Mouse (Mus musculus) heart, embryonic 16.5 days (tissue): Measurements from ENCODE around the gene Wdr27. TPM values are rescaled to one million over a fixed set of nuclear protein-coding genes. Genes with fewer than 3 reads are reported as not detected.
"Not testable (repeated sequence)": the region's sequence is repeated elsewhere in the genome, so short reads cannot be mapped to it uniquely, and the experiment has no call there.

Experiments
- ATAC-seq: fragments of 200-750 bp; cut with Nextera tagmentation; replicated peaks from 2 replicates; pipeline ENCODE4 v1.8.0; 2017; ENCODE audit warnings: moderate number of reproducible peaks; ENCODE audit not compliant: insufficient read depth, low FRiP score; ENCODE audit errors: extremely low read depth
- H3K27ac ChIP-seq: fragments of 300-500 bp; sonication (generic); 2 replicates; pipeline ENCODE4 v1.5.1; 2014; ENCODE audit warnings: mild to moderate bottlenecking, low read length, control low read depth, moderate library complexity
- H3K27me3 ChIP-seq: fragments of 300-500 bp; sonication (generic); 2 replicates; pipeline ENCODE4 v1.6.1; 2014; ENCODE audit warnings: low read length, mixed read lengths; ENCODE audit not compliant: control insufficient read depth, insufficient read depth
- H3K36me3 ChIP-seq: fragments of 300-500 bp; sonication (generic); 2 replicates; pipeline ENCODE4 v1.6.1; 2014; ENCODE audit not compliant: control insufficient read depth, insufficient read depth
- H3K4me1 ChIP-seq: fragments of 300-500 bp; sonication (generic); 2 replicates; pipeline ENCODE4 v1.6.1; 2014; ENCODE audit warnings: low read length, mixed read lengths; ENCODE audit not compliant: control insufficient read depth, insufficient read depth
- H3K4me2 ChIP-seq: fragments of 300-500 bp; sonication (generic); 2 replicates; pipeline ENCODE4 v1.6.1; 2014; ENCODE audit warnings: low read depth, mild to moderate bottlenecking, control low read depth, low read length
- H3K4me3 ChIP-seq: fragments of 300-500 bp; sonication (generic); 2 replicates; pipeline ENCODE4 v1.5.1; 2014; ENCODE audit warnings: mild to moderate bottlenecking, control low read depth, low read length
- H3K9ac ChIP-seq: fragments of 300-500 bp; sonication (generic); 2 replicates; pipeline ENCODE4 v1.6.1; 2014; ENCODE audit warnings: low read length, control low read depth
- H3K9me3 ChIP-seq: fragments of 300-500 bp; sonication (generic); replicated peaks from 2 replicates; pipeline ENCODE4 v1.6.1; 2016; ENCODE audit warnings: low read length; ENCODE audit not compliant: control insufficient read depth
- WGBS: fragments of 180-500 bp; shearing (Covaris S2); extraction: QIAGEN DNeasy Blood & Tissue Kit; methylation state at CpG from one replicate; pipeline ENCODE4 v1.1.7; 2014; 5-methylcytosine and 5-hydroxymethylcytosine counted together
- polyA plus RNA-seq: library from polyadenylated mRNA; unstranded; fragments of >200 nt; fragmentation: Nextera tagmentation; extraction: Ambion mirVana; gene quantifications from 2 replicates; pipeline ENCODE4 v1.2.1, GENCODE M21; 2015

The Wdr27 gene
- polyA plus RNA-seq, 1 experiment from 2014 or later = 3.5 TPM

- not testable (repeated sequence) for H3K9ac ChIP-seq, H3K4me1 ChIP-seq, ATAC-seq, H3K4me2 ChIP-seq, H3K9me3 ChIP-seq, H3K4me3 ChIP-seq, H3K36me3 ChIP-seq, H3K27ac ChIP-seq, H3K27me3 ChIP-seq
Observed at GRCm38 (mm10) chr17:14895058-14895457, 47.9 kb downstream of the Wdr27 start.

- Histone ChIP-seq H3K4me3 (no peak overlapping the region), H3K9ac (no peak overlapping the region), H3K36me3 (no peaks in the 10 kb centered on the region), H3K9me3 (no peaks in the 10 kb centered on the region), H3K27ac (no peak overlapping the region), H3K27me3 (no peaks in the 10 kb centered on the region), H3K4me1 (no peaks in the 10 kb centered on the region), H3K4me2 (no peak overlapping the region)
- no peak for ATAC-seq
- 53% methylated on average over 2 of the region's 2 CpGs for WGBS
Observed at GRCm38 (mm10) chr17:14886933-14887332, 56.0 kb downstream of the Wdr27 start.

DNA sequence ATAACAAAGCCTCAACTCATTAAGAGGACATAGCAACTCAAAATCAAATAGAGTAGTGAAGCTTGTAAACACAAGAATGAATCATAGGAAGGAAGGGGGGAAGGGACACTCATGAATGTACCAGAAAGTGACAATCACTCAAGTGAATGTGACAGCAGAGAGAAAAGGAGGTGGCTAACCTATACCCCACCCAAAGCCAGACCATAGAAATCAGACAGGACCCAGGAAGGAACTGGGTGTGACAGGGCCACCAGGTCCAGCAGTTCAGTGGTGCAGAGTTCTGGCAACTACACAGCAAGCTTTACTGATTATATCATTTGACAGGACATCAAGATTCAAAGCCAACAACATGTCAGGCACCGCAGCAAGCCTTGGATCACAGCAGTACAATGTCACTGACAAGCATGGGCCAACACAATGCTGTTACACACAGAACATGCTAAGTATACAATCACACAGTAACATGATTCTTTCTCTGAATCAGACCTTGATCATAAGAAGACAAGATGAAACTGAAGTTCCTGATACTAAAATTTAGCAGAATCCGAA lies 68.2 kb downstream of the Wdr27 start:
- Histone ChIP-seq H3K36me3 (no peaks in the 10 kb centered on the region), H3K27ac (no peak overlapping the region), H3K27me3 (no peaks in the 10 kb centered on the region), H3K4me2 (no peak overlapping the region), H3K9me3 (no peaks in the 10 kb centered on the region), H3K9ac (no peak overlapping the region), H3K4me3 (no peak overlapping the region), H3K4me1 (no peaks in the 10 kb centered on the region)
- ATAC-seq = no peak
- 52% methylated on average over 2 of the region's 2 CpGs for WGBS

GRCm38 (mm10) chr17:14860220-14860619 lies 82.7 kb downstream of the Wdr27 start:
- Histone ChIP-seq H3K27ac (no peak overlapping the region), H3K36me3 (no peaks in the 10 kb centered on the region), H3K4me1 (no peaks in the 10 kb centered on the region), H3K4me2 (no peak overlapping the region), H3K9ac (no peak overlapping the region), H3K4me3 (no peak overlapping the region), H3K27me3 (no peaks in the 10 kb centered on the region), H3K9me3 (no peaks in the 10 kb centered on the region)
- ATAC-seq = no peak
- 48% methylated on average over 1 of the region's 1 CpGs for WGBS

DNA sequence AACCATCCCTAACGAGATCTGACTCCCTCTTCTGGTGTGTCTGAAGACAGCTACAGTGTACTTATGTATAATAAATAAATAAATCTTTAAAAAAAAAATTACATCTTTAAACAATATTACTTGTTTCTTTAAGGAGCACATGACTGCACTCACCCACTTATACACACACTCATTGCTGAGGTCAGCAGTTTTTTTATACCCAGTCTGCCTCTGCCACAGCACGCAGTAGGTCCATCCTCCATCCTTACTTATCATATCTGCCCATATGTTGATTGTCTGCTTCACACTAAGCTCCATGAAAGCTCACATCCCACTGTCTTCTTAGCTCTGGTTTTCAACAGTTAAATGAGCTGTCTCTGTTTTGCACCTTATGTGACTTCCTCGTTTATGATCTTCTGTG lies 95.2 kb downstream of the Wdr27 start:
- Histone ChIP-seq H3K4me2 (no peak overlapping the region), H3K9ac (no peak overlapping the region), H3K4me1 (no peaks in the 10 kb centered on the region), H3K4me3 (no peak overlapping the region), H3K27me3 (no peaks in the 10 kb centered on the region), H3K9me3 (no peaks in the 10 kb centered on the region), H3K27ac (no peak overlapping the region), H3K36me3 (no peaks in the 10 kb centered on the region)
- WGBS = 75% methylated on average over 2 of the region's 3 CpGs
- ATAC-seq = no peak

DNA sequence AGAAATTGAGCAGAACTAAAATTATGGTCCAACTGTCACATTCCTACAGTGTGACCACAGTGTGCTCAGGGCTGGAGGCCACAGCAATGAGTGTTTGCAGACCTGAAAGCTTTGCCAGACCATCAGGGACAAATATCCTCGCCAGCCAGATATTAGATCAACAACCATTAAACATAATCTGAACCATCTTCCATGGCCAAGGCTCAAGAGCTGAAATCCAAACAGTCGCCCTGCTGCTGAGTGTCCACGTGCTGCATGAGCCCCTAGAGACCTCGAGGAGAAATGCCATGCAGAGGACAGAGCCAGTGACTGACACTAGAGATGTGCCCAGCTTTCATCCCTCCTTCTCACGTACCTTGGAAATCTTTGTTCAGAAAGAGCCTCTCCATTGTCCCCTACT lies 96.1 kb downstream of the Wdr27 start:
- WGBS = 55% methylated on average over 5 of the region's 5 CpGs
- no peak for ATAC-seq
- Histone ChIP-seq H3K36me3 (no peaks in the 10 kb centered on the region), H3K9ac (no peak overlapping the region), H3K4me2 (no peak overlapping the region), H3K27ac (no peak overlapping the region), H3K27me3 (no peaks in the 10 kb centered on the region), H3K9me3 (no peaks in the 10 kb centered on the region), H3K4me3 (no peak overlapping the region), H3K4me1 (no peaks in the 10 kb centered on the region)

- Histone ChIP-seq H3K9ac (no peak overlapping the region), H3K9me3 (no peaks in the 10 kb centered on the region), H3K36me3 (no peaks in the 10 kb centered on the region), H3K4me1 (no peaks in the 10 kb centered on the region; the same call in 1 of the 2 replicates), H3K27ac (peak overlapping the region; percentile 10; the same call in 1 of the 2 replicates), H3K27me3 (no peaks in the 10 kb centered on the region), H3K4me2 (no peak overlapping the region), H3K4me3 (no peak overlapping the region)
- WGBS = 55% methylated on average over 6 of the region's 6 CpGs
- ATAC-seq = no peak
Observed at GRCm38 (mm10) chr17:14826715-14827295, 116.2 kb downstream of the Wdr27 start.

GRCm38 (mm10) chr17:14824938-14825337 lies 118.0 kb downstream of the Wdr27 start:
- Histone ChIP-seq H3K9ac (no peak overlapping the region), H3K4me2 (no peak overlapping the region), H3K36me3 (no peaks in the 10 kb centered on the region), H3K4me3 (no peak overlapping the region), H3K4me1 (no peaks in the 10 kb centered on the region; the same call in 1 of the 2 replicates), H3K27me3 (no peaks in the 10 kb centered on the region), H3K9me3 (no peaks in the 10 kb centered on the region), H3K27ac (no peak overlapping the region)
- WGBS = 55% methylated on average over 5 of the region's 5 CpGs
- ATAC-seq = no peak

- no peaks in the 10 kb centered on the region for H3K27me3 ChIP-seq
- H3K4me1 ChIP-seq = no peaks in the 10 kb centered on the region
- H3K36me3 ChIP-seq = no peaks in the 10 kb centered on the region
- no peak overlapping the region for H3K4me2 ChIP-seq
- no peak overlapping the region for H3K9ac ChIP-seq
- H3K9me3 ChIP-seq = no peaks in the 10 kb centered on the region
- ATAC-seq = no peak
- no peak overlapping the region for H3K4me3 ChIP-seq
- WGBS = 75% methylated on average over 2 of the region's 2 CpGs
- H3K27ac ChIP-seq = no peak overlapping the region
Observed at GRCm38 (mm10) chr17:14817975-14818374, 125.0 kb downstream of the Wdr27 start.
